Mouse (Mus musculus): ENCODE measurements around the gene Nfatc2ip. TPM values are rescaled to one million over a fixed set of nuclear protein-coding genes. Genes with fewer than 3 reads are reported as not detected.

The Nfatc2ip gene
- polyA plus RNA-seq, 1 experiment from 2014 or later = 2.3 TPM

- Histone ChIP-seq H3K36me3 (ENCODE audit: control insufficient read depth, insufficient read depth, low read length) (no peaks in the 10 kb centered on the region), H3K9ac (ENCODE audit: low read depth, low read length) (no peak overlapping the region), H3K27ac (ENCODE audit: low read depth, low read length) (no peak overlapping the region), H3K27me3 (replicated peaks; ENCODE audit: control insufficient read depth, insufficient read depth, low read length) (no peaks in the 10 kb centered on the region), H3K4me2 (ENCODE audit: low read length) (no peak overlapping the region), H3K4me1 (ENCODE audit: control insufficient read depth, insufficient read depth, low read depth, low read length) (no peaks in the 10 kb centered on the region), H3K4me3 (ENCODE audit: low read length) (no peak overlapping the region), H3K9me3 (ENCODE audit: control insufficient read depth, low read length) (no peaks in the 10 kb centered on the region)
- ATAC-seq = no peak
- WGBS = 56% methylated on average over 14 of the region's 14 CpGs
These were observed 41.6 kb downstream of the Nfatc2ip start for GRCm38 (mm10) chr7:126354738-126355614.

GRCm38 (mm10) chr7:126353994-126354365 lies 42.6 kb downstream of the Nfatc2ip start:
- Histone ChIP-seq H3K4me2 (ENCODE audit: low read length) (no peak overlapping the region), H3K9ac (ENCODE audit: low read depth, low read length) (no peak overlapping the region), H3K27me3 (replicated peaks; ENCODE audit: control insufficient read depth, insufficient read depth, low read length) (no peaks in the 10 kb centered on the region), H3K36me3 (ENCODE audit: control insufficient read depth, insufficient read depth, low read length) (no peaks in the 10 kb centered on the region), H3K9me3 (ENCODE audit: control insufficient read depth, low read length) (no peaks in the 10 kb centered on the region), H3K4me3 (ENCODE audit: low read length) (no peak overlapping the region), H3K4me1 (ENCODE audit: control insufficient read depth, insufficient read depth, low read depth, low read length) (no peaks in the 10 kb centered on the region), H3K27ac (ENCODE audit: low read depth, low read length) (no peak overlapping the region)
- ATAC-seq = no peak
- 85% methylated on average over 3 of the region's 3 CpGs for WGBS

GRCm38 (mm10) chr7:126353251-126353993 lies 43.1 kb downstream of the Nfatc2ip start:
- Histone ChIP-seq H3K27ac (ENCODE audit: low read depth, low read length) (no peak overlapping the region), H3K36me3 (ENCODE audit: control insufficient read depth, insufficient read depth, low read length) (no peaks in the 10 kb centered on the region), H3K4me2 (ENCODE audit: low read length) (no peak overlapping the region), H3K9ac (ENCODE audit: low read depth, low read length) (no peak overlapping the region), H3K4me3 (ENCODE audit: low read length) (no peak overlapping the region), H3K27me3 (replicated peaks; ENCODE audit: control insufficient read depth, insufficient read depth, low read length) (no peaks in the 10 kb centered on the region), H3K4me1 (ENCODE audit: control insufficient read depth, insufficient read depth, low read depth, low read length) (no peaks in the 10 kb centered on the region), H3K9me3 (ENCODE audit: control insufficient read depth, low read length) (no peaks in the 10 kb centered on the region)
- WGBS = 63% methylated on average over 11 of the region's 11 CpGs
- ATAC-seq = no peak

GRCm38 (mm10) chr7:126351419-126351951 lies 45.1 kb downstream of the Nfatc2ip start:
- Histone ChIP-seq H3K9ac (ENCODE audit: low read depth, low read length) (no peak overlapping the region; the same call in 1 of the 2 replicates), H3K4me1 (ENCODE audit: control insufficient read depth, insufficient read depth, low read depth, low read length) (no peaks in the 10 kb centered on the region), H3K9me3 (ENCODE audit: control insufficient read depth, low read length) (no peaks in the 10 kb centered on the region), H3K4me3 (ENCODE audit: low read length) (peak overlapping the region; percentile 21), H3K27ac (ENCODE audit: low read depth, low read length) (peak overlapping the region; percentile 42), H3K36me3 (ENCODE audit: control insufficient read depth, insufficient read depth, low read length) (no peaks in the 10 kb centered on the region), H3K27me3 (replicated peaks; ENCODE audit: control insufficient read depth, insufficient read depth, low read length) (no peaks in the 10 kb centered on the region), H3K4me2 (ENCODE audit: low read length) (peak overlapping the region; percentile 47)
- ATAC-seq = no peak; the same call in 1 of the 2 replicates
- 39% methylated on average over 10 of the region's 10 CpGs for WGBS

GRCm38 (mm10) chr7:126350748-126351418 lies 45.7 kb downstream of the Nfatc2ip start:
- Histone ChIP-seq H3K9ac (ENCODE audit: low read depth, low read length) (no peak overlapping the region), H3K4me2 (ENCODE audit: low read length) (peak overlapping the region; percentile 47), H3K27me3 (replicated peaks; ENCODE audit: control insufficient read depth, insufficient read depth, low read length) (no peaks in the 10 kb centered on the region), H3K9me3 (ENCODE audit: control insufficient read depth, low read length) (no peaks in the 10 kb centered on the region), H3K4me3 (ENCODE audit: low read length) (peak overlapping the region; percentile 21), H3K27ac (ENCODE audit: low read depth, low read length) (peak overlapping the region; percentile 57), H3K36me3 (ENCODE audit: control insufficient read depth, insufficient read depth, low read length) (no peaks in the 10 kb centered on the region), H3K4me1 (ENCODE audit: control insufficient read depth, insufficient read depth, low read depth, low read length) (no peaks in the 10 kb centered on the region)
- 0 out of 2 replicates have a peak, but pooled peaks have one; percentile 27 for ATAC-seq
- WGBS = 52% methylated on average over 20 of the region's 20 CpGs

- H3K4me2 ChIP-seq (ENCODE audit: low read length) = no peak overlapping the region
- no peak for ATAC-seq
- H3K27me3 ChIP-seq (replicated peaks; ENCODE audit: control insufficient read depth, insufficient read depth, low read length) = no peaks in the 10 kb centered on the region
- H3K9ac ChIP-seq (ENCODE audit: low read depth, low read length) = no peak overlapping the region
- 75% methylated on average over 8 of the region's 8 CpGs for WGBS
- no peaks in the 10 kb centered on the region for H3K9me3 ChIP-seq (ENCODE audit: control insufficient read depth, low read length)
- H3K4me1 ChIP-seq (ENCODE audit: control insufficient read depth, insufficient read depth, low read depth, low read length) = no peaks in the 10 kb centered on the region
- no peaks in the 10 kb centered on the region for H3K36me3 ChIP-seq (ENCODE audit: control insufficient read depth, insufficient read depth, low read length)
- no peak overlapping the region for H3K27ac ChIP-seq (ENCODE audit: low read depth, low read length)
- no peak overlapping the region for H3K4me3 ChIP-seq (ENCODE audit: low read length)
These were observed 48.2 kb downstream of the Nfatc2ip start for GRCm38 (mm10) chr7:126348293-126348692.

- Histone ChIP-seq H3K4me2 (ENCODE audit: low read length) (no peak overlapping the region), H3K27me3 (replicated peaks; ENCODE audit: control insufficient read depth, insufficient read depth, low read length) (no peaks in the 10 kb centered on the region), H3K9ac (ENCODE audit: low read depth, low read length) (no peak overlapping the region), H3K27ac (ENCODE audit: low read depth, low read length) (no peak overlapping the region), H3K4me1 (ENCODE audit: control insufficient read depth, insufficient read depth, low read depth, low read length) (no peaks in the 10 kb centered on the region), H3K9me3 (ENCODE audit: control insufficient read depth, low read length) (no peaks in the 10 kb centered on the region), H3K36me3 (ENCODE audit: control insufficient read depth, insufficient read depth, low read length) (no peaks in the 10 kb centered on the region), H3K4me3 (ENCODE audit: low read length) (no peak overlapping the region)
- ATAC-seq = no peak
- 51% methylated on average over 1 of the region's 1 CpGs for WGBS
These were observed 49.4 kb downstream of the Nfatc2ip start for GRCm38 (mm10) chr7:126347098-126347497.

- H3K27me3 ChIP-seq (replicated peaks; ENCODE audit: control insufficient read depth, insufficient read depth, low read length) = no peaks in the 10 kb centered on the region
- no peaks in the 10 kb centered on the region for H3K4me1 ChIP-seq (ENCODE audit: control insufficient read depth, insufficient read depth, low read depth, low read length)
- H3K9ac ChIP-seq (ENCODE audit: low read depth, low read length) = no peak overlapping the region
- H3K27ac ChIP-seq (ENCODE audit: low read depth, low read length) = no peak overlapping the region
- H3K36me3 ChIP-seq (ENCODE audit: control insufficient read depth, insufficient read depth, low read length) = no peaks in the 10 kb centered on the region
- H3K9me3 ChIP-seq (ENCODE audit: control insufficient read depth, low read length) = no peaks in the 10 kb centered on the region
- no peak overlapping the region for H3K4me2 ChIP-seq (ENCODE audit: low read length)
- no peak for ATAC-seq
- WGBS = 55% methylated on average over 3 of the region's 3 CpGs
- no peak overlapping the region for H3K4me3 ChIP-seq (ENCODE audit: low read length)
These were observed 50.6 kb downstream of the Nfatc2ip start for GRCm38 (mm10) chr7:126345969-126346368.
